Mouse (Mus musculus): ENCODE results near the gene Mlip. TPM values are rescaled to one million over a fixed set of nuclear protein-coding genes. Genes with fewer than 3 reads are reported as not detected.
"Not testable (repeated sequence)": the region's sequence is repeated elsewhere in the genome, so short reads cannot be mapped to it uniquely, and the experiment has no call there.

Gene Mlip
- polyA plus RNA-seq, 1 experiment from 2014 or later = not detected

DNA sequence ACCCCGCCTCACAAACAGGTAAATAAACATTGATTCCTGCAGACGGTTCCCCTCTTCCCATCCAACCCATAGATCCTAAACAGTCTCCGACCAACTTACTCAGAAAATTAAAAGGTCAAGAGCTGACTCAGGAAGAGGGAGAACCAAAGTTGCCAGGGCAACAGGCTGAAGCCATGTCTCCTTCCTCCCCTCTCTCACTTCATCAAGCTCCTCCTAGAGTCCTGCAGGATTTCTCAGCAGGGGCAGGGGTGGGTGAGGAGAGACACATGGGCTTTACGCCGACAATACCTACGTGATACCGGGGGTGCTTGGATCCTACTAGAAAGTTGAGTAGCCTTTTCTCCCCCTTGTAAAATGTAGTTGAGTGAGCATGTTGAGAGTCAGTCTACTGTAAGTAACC, 23.8 kb upstream of the Mlip start:
- no peaks in the 10 kb centered on the region for H3K36me3 ChIP-seq (ENCODE audit: inconsistent target)
- no peak overlapping the region for H3K27ac ChIP-seq
- WGBS (ENCODE audit: missing documents) = 93% methylated on average over 7 of the region's 7 CpGs
- H3K4me3 ChIP-seq (ENCODE audit: inconsistent target) = no peak overlapping the region
- no peaks in the 10 kb centered on the region for H3K79me2 ChIP-seq (ENCODE audit: inconsistent target)

DNA sequence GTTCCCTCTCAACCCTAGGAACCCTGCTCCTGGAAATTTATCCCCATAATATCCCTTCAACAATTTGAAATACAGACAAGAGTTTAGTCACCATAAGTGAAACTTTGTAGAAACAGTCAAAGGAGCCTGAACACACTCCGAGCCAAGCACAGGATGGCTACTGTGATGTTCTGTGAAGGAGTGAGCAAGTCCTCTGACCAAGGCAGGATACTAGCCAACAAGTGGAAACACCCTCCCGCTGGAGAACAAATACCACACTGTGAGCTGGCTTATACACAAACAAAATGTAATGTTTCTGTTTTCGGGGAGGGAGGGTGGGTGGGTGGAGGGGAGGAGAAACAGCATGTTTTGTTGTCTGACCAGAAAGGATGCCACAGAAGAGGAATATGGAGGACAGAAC, 17.9 kb upstream of the Mlip start:
- 80% methylated on average over 2 of the region's 3 CpGs for WGBS (ENCODE audit: missing documents)
- H3K36me3 ChIP-seq (ENCODE audit: inconsistent target) = no peaks in the 10 kb centered on the region
- no peaks in the 10 kb centered on the region for H3K79me2 ChIP-seq (ENCODE audit: inconsistent target)
- H3K4me3 ChIP-seq (ENCODE audit: inconsistent target) = no peak overlapping the region
- H3K27ac ChIP-seq = no peak overlapping the region

DNA sequence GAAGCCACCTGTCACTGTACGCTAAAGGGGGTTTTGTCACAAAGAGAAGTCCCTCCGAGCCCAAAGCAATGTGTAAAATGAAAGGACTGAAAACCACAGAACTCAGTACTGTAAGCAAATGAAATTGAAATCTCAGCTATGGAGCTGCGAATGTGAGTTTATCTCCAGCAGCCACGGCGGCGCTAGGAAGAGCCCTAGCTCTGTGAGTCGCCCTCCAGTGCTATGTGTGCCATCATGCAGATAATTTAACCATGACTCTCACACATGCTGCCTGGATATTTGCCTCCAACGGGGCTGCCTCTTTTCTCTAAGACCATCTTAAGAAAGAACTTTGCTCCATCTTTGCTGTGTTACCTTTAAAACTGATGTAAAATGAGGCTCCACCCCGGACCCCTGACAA, 16.5 kb upstream of the Mlip start:
- H3K36me3 ChIP-seq (ENCODE audit: inconsistent target) = no peaks in the 10 kb centered on the region
- no peak overlapping the region for H3K27ac ChIP-seq
- 81% methylated on average over 9 of the region's 9 CpGs for WGBS (ENCODE audit: missing documents)
- no peaks in the 10 kb centered on the region for H3K79me2 ChIP-seq (ENCODE audit: inconsistent target)
- H3K4me3 ChIP-seq (ENCODE audit: inconsistent target) = no peak overlapping the region

DNA sequence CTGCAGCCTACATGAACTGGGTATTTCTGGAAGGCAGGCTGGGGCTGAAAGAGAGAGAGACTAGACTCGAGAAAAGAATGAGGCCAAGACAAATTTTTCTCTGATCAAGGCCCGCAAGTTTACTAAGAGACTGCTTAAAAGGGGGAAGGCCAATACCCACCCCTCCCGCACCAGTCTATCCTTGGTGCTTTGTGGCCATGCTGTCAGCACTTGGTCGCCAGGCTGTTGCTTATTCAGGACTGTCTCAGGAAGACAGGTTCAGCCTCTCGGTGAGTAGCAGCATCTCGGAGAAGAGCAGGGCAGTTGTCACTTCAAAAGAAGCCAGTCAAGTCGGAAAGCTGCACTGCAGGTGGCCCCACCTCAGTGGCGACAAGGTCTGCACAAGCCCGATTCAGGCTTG, 11.9 kb upstream of the Mlip start:
- not testable (repeated sequence) for H3K4me3 ChIP-seq (ENCODE audit: inconsistent target); H3K27ac ChIP-seq
- 90% methylated on average over 9 of the region's 9 CpGs for WGBS (ENCODE audit: missing documents)

DNA sequence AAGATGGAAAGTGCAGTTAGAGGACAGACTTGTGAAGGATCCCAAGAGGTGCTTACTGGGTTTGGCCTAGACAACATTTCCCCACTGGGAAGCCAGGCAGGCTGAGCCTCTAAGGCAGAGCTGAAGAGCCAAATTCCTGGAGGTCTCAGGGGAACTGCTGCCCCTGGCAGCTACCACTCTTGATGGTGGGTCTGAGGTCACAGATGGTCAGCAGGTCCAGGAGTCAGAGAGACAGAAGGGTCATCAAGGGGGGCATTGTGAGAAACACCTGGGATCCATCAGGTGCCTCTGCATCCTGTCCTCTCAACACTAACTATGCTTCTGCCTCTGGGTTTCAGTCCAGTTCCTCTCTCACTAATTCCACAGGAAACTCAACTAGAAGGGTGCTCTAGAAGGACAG, 10.1 kb upstream of the Mlip start:
- no peak overlapping the region for H3K27ac ChIP-seq

More for the DNA sequence above, 11.9 kb upstream of the Mlip start:
- H3K79me2 ChIP-seq (ENCODE audit: inconsistent target); H3K36me3 ChIP-seq (ENCODE audit: inconsistent target): not testable (repeated sequence)

DNA sequence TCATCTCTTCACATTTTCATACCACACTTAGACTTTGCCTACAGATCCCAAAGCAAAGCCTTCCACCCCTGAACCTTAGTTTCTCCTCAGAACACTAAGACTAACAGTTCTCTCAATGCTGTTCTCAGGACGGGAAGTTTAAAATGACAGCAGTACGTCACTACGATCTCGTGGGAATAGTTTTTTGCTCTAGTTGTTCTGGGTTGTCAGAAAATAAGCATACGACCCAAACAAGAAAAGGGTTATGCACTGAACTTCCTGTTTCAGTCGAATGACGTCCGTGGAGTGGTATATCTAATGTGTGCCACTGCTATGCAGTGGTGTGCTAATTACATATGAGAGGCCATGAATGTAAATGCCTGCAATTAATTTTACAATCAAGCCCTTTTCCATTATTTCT, 7.9 kb upstream of the Mlip start:
- H3K79me2 ChIP-seq (ENCODE audit: inconsistent target) = no peaks in the 10 kb centered on the region
- H3K36me3 ChIP-seq (ENCODE audit: inconsistent target) = no peaks in the 10 kb centered on the region
- no peak overlapping the region for H3K27ac ChIP-seq
- WGBS (ENCODE audit: missing documents) = 62% methylated on average over 8 of the region's 8 CpGs
- no peak overlapping the region for H3K4me3 ChIP-seq (ENCODE audit: inconsistent target)

More for the DNA sequence above, 10.1 kb upstream of the Mlip start:
- no peaks in the 10 kb centered on the region for H3K36me3 ChIP-seq (ENCODE audit: inconsistent target)
- no peaks in the 10 kb centered on the region for H3K79me2 ChIP-seq (ENCODE audit: inconsistent target)
- no peak overlapping the region for H3K4me3 ChIP-seq (ENCODE audit: inconsistent target)

DNA sequence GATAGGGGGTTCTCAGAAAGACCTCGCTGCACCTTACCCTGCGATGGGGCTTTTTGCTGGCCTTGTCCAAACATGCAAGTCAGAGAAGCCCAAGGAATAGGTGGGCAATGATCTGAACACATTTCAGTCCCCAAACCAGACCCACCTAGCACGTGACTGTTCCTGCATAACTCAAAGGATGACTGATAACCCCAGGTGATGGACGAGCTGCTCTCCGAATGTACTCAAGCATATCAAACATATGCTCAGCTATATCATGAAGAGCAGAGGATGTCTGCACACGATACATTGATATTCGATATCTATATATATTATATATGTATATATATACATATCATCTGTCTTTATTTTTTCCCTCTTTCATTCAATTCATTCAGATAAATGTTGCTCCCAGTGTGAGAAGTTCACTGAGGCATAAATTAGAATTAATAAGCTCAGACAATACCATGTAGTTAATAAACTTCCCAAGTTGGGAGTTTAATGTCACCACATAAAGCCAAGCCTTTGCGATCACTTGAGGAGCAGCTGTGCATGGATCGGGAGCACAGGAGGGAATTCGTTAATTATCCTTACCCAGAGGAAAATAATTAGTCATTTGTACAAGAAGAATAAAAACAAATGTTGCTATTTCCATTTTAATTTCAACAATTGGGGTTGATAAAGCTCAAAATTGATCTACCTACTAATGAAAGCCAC, 6.7 kb upstream of the Mlip start:
- Histone ChIP-seq H3K4me3 (ENCODE audit: inconsistent target) (no peak overlapping the region), H3K79me2 (ENCODE audit: inconsistent target) (no peaks in the 10 kb centered on the region), H3K27ac (no peak overlapping the region), H3K36me3 (ENCODE audit: inconsistent target) (no peaks in the 10 kb centered on the region)
- 93% methylated on average over 10 of the region's 10 CpGs for WGBS (ENCODE audit: missing documents)

DNA sequence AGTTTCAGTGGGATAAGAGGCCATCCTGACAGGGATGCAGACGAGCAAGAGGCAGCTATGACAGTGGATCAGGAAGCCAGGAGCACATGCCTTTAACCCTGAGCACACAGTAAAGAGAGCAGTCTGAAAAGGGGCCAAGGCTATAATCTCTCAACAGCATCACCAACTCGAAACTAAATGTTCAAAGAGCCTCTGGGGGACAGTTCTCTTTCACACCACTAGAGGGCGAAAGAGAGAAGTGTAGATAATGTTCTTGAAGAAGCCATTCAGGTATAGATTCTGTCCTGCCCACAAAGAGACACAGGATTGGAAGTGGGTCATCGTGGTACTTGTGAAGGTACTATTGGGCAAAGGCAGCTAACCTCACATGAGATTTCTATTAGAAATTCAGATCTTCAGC, 1.2 kb upstream of the Mlip start:
- H3K4me3 ChIP-seq (ENCODE audit: inconsistent target) = no peak overlapping the region
- no peaks in the 10 kb centered on the region for H3K36me3 ChIP-seq (ENCODE audit: inconsistent target)
- no peaks in the 10 kb centered on the region for H3K79me2 ChIP-seq (ENCODE audit: inconsistent target)
- 72% methylated on average over 4 of the region's 4 CpGs for WGBS (ENCODE audit: missing documents)
- H3K27ac ChIP-seq = no peak overlapping the region

DNA sequence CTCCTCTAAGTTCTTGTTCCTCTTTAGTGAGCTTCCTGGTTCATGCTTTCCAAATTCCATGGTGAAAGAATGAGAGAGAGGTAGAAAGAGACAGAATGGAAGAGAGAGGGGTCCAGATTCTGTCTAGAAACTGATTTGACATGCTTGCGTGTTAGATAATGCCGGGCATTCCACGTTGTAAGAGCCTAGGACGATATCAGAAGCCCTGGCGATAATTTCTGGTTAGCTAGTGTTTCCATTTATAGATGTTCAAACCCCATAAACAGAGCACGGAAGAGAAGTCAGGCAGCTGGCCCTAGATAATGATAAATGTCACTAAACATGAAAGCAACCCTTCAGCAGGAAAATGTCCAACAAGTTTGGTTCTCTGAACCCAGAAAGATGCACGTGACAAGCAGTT, 5.1 kb downstream of the Mlip start:
- WGBS (ENCODE audit: missing documents) = 92% methylated on average over 7 of the region's 7 CpGs
- Histone ChIP-seq H3K36me3 (ENCODE audit: inconsistent target) (no peaks in the 10 kb centered on the region), H3K4me3 (ENCODE audit: inconsistent target) (no peak overlapping the region), H3K27ac (no peak overlapping the region), H3K79me2 (ENCODE audit: inconsistent target) (no peaks in the 10 kb centered on the region)

DNA sequence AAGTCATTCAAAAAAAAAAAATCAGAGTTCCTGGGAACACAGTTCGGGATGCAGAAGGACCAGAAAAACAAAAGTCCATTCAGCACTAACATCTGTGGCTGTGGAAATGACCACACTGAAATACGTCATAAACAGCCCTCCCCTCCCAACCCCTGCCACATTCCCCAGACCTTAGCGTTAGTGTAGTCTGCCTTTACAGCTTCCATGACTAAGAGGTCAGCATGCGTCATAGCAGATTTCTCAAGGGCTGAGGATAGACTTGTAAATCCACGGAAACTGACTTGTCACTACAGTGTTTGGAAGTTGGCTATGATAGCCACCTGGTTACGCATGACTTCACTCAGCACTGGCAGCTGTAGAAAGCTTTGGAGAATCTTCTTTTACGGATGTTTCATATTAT, 8.5 kb downstream of the Mlip start:
- H3K79me2 ChIP-seq (ENCODE audit: inconsistent target) = no peaks in the 10 kb centered on the region
- 90% methylated on average over 7 of the region's 7 CpGs for WGBS (ENCODE audit: missing documents)
- no peak overlapping the region for H3K27ac ChIP-seq

DNA sequence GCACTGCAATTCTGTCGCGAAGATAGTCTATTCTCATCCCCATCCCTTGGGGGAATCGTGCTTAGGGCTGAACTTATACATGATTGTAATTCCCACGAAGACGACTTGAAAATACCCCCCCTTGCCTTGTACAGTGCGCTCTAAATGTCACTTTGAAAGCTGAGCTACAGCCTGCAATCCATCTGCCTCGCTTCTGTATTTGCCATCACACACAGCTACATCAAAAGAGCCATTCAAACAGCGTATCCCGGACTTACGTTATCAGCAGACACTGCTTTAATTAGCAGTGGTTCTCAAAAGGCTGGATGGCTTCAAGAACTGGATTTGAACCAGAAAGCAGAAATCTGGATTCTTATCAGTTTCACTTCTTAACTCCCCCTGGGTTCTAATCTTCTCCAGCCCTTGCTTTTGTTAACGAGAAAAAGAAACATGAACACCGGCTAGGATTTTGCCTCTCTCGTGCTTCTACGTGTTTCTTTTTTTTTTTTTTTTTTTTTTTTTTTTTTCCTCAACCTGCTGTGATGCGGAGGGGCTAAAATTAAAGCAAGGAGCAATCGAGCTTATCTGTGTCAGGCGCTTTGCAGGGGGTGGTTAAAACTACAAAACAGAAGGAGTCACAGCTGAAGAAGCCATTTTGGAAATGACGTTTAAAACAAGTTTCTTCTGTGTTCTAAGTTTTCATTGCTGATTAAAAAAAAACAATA, 12.5 kb downstream of the Mlip start:
- no peak overlapping the region for H3K4me3 ChIP-seq (ENCODE audit: inconsistent target)
- WGBS (ENCODE audit: missing documents) = 78% methylated on average over 16 of the region's 18 CpGs

More for the DNA sequence above, 8.5 kb downstream of the Mlip start:
- no peaks in the 10 kb centered on the region for H3K36me3 ChIP-seq (ENCODE audit: inconsistent target)
- no peak overlapping the region for H3K4me3 ChIP-seq (ENCODE audit: inconsistent target)

DNA sequence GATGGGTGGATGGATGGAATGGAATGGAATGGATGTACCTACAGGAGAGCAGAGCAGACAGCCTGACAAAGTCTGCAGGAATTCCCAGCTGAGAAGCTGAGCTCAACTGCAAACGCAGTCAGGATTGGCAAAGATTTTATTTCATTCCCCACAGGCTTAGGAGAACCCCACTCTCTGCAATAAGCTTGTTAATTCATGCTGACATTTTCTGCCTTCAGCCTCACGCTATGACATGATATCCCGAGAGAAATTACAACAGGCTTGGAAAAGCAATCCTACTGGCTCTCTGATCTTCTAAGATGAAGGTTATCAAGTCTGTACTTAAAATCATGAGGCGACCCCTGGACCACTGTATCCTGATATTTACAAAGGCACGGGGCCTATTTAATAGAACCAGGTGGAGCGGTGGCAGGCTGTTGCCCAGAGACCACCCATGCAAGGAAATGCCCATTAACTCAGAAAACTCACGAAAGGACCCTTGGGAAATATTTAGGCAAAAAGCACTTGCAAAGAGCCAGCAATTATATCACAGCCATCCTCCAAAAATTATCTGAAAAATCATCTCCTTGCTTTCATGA, 13.1 kb downstream of the Mlip start:
- H3K79me2 ChIP-seq (ENCODE audit: inconsistent target) = no peaks in the 10 kb centered on the region
- WGBS (ENCODE audit: missing documents) = 88% methylated on average over 7 of the region's 7 CpGs
- H3K27ac ChIP-seq = no peak overlapping the region
- no peaks in the 10 kb centered on the region for H3K36me3 ChIP-seq (ENCODE audit: inconsistent target)
- no peak overlapping the region for H3K4me3 ChIP-seq (ENCODE audit: inconsistent target)

More for the DNA sequence above, 12.5 kb downstream of the Mlip start:
- Histone ChIP-seq H3K79me2 (ENCODE audit: inconsistent target) (no peaks in the 10 kb centered on the region), H3K27ac (no peak overlapping the region), H3K36me3 (ENCODE audit: inconsistent target) (no peaks in the 10 kb centered on the region)

DNA sequence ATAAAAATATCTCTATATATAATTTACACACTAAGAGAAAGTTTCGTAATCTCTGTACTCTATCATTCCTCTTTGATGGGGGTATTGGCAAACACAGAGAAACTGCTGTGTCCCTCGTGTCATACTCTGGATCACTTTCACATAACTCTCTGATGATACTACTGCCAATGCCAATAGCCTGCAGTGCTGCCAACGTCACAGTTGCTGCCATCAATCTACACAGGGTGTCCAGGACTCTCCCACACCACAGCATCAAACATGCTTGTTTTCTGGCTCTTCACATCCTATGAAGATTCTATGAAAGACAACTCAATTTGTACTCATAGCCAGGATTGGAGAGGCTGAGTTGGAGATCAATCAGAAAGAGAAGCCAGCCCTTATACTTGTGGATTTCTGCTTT, 17.4 kb downstream of the Mlip start:
- H3K4me3 ChIP-seq (ENCODE audit: inconsistent target) = no peak overlapping the region
- 87% methylated on average over 3 of the region's 3 CpGs for WGBS (ENCODE audit: missing documents)
- H3K27ac ChIP-seq = no peak overlapping the region
- H3K36me3 ChIP-seq (ENCODE audit: inconsistent target) = no peaks in the 10 kb centered on the region
- H3K79me2 ChIP-seq (ENCODE audit: inconsistent target) = no peaks in the 10 kb centered on the region

DNA sequence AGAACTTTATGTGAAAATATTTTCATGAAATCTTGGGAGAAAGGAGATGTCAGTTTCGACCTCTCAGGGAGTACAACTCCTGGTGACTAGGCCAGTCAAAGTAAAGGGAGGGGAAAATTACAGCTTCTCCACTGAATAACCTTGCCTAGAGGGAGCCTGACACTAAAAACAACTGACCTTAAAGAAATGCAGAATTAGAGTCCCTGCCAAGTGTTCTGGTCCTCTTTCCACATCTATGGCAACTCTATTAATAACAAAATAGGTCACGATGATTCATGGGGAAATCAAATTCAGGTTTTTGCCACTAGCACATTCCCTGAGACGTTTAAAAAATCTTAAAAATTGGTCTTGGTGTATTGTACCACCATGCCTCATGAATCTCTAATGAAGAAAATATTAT, 34.4 kb downstream of the Mlip start:
- H3K27ac ChIP-seq = no peak overlapping the region
- 86% methylated on average over 3 of the region's 3 CpGs for WGBS (ENCODE audit: missing documents)
- no peaks in the 10 kb centered on the region for H3K79me2 ChIP-seq (ENCODE audit: inconsistent target)
- H3K4me3 ChIP-seq (ENCODE audit: inconsistent target) = no peak overlapping the region
- H3K36me3 ChIP-seq (ENCODE audit: inconsistent target) = no peaks in the 10 kb centered on the region

DNA sequence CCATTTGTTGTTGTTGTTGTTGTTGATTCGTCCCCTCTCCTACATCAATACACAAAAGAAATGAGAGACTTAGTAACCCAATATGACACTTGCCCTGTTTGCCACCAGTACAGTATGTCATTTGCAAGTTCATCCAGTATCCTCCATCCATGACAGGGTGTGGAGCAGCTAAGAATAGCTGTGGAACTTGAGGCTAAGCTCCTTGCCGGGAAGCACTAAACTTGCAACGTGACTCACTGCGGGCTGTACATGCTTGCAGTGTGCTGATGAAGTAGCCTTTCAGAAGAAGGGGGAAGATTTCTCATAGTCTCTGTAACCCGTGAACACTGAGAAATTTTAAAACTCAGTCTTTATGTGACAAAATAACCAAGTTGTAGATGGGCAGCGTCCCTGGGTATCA, 42.2 kb downstream of the Mlip start:
- no peak overlapping the region for H3K4me3 ChIP-seq (ENCODE audit: inconsistent target)
- no peaks in the 10 kb centered on the region for H3K36me3 ChIP-seq (ENCODE audit: inconsistent target)
- 95% methylated on average over 6 of the region's 6 CpGs for WGBS (ENCODE audit: missing documents)
- H3K79me2 ChIP-seq (ENCODE audit: inconsistent target) = no peaks in the 10 kb centered on the region
- no peak overlapping the region for H3K27ac ChIP-seq
